Mouse (Mus musculus): Measurements from ENCODE around the gene Cadm4. TPM values are rescaled to one million over a fixed set of nuclear protein-coding genes. Genes with fewer than 3 reads are reported as not detected.
A peak's percentile ranks its signal among the peaks of the same experiment; 100 is the strongest.

Cadm4 gene
- 10 to 100 TPM; 14.0 to 14.7 TPM for total RNA-seq (2021)
- 17.0 and 20.4 TPM in 2 replicates for polyA plus RNA-seq (2012; rRNA removed)
- long read RNA-seq, partial matches to known transcripts: 0 of 1 reads
- long read RNA-seq, other reads (novel, unspliced or antisense): 0 of 1 reads

- peak within 1 kb of the TSS; percentile 71 for H3K9ac ChIP-seq (ENCODE audit: low read depth, low read length)
- H3K36me3 ChIP-seq (ENCODE audit: control insufficient read depth, insufficient read depth, low read length): no peaks in the 10 kb centered on the region
- 2% methylated on average over 83 of the region's 83 CpGs for WGBS
- H3K4me1 ChIP-seq (ENCODE audit: control insufficient read depth, insufficient read depth, low read length): no peaks in the 10 kb centered on the region
- intact Hi-C loops (cut with DNase I): loop anchor here (2.0 kb wide), 1 partner anchor 25 kb away; the partner anchor contains the start of gene Zfp428
- peak within 1 kb of the TSS; percentile 59 for H3K4me3 ChIP-seq
- TF ChIP-seq EP300 (IDR thresholded peaks at IDR 0.05; ENCODE audit: insufficient read depth, low read depth, low read length) (no peak), POLR2A (IDR thresholded peaks at IDR 0.05; ENCODE audit: insufficient read depth, low read depth, low read length) (peak; percentile 52; the same call in 1 of the 2 replicates), CTCF (IDR thresholded peaks at IDR 0.05) (no peak)
- no peaks in the 10 kb centered on the region for H3K27me3 ChIP-seq (ENCODE audit: control insufficient read depth, insufficient read depth, low read length)
- H3K79me2 ChIP-seq (replicated peaks; ENCODE audit: control insufficient read depth, insufficient read depth, low read length): no peaks in the 10 kb centered on the region
- H3K27ac ChIP-seq: no peak within 1 kb of the TSS; the same call in 1 of the 2 replicates
- peak; percentile 87 to 93 for DNase-seq
Observed at GRCm38 (mm10) chr7:24481474-24482207, at the start of gene Cadm4. Gene Cadm4, plus strand, starts transcription at chr7:24482023.

- 79% methylated on average over 5 of the region's 5 CpGs for WGBS
- Histone ChIP-seq H3K27ac (no peak overlapping the region), H3K27me3 (ENCODE audit: control insufficient read depth, insufficient read depth, low read length) (peaks cover 2% of the 10 kb centered on the region; the same call in 1 of the 2 replicates), H3K9ac (ENCODE audit: low read depth, low read length) (no peak overlapping the region), H3K79me2 (replicated peaks; ENCODE audit: control insufficient read depth, insufficient read depth, low read length) (no peaks in the 10 kb centered on the region), H3K4me1 (ENCODE audit: control insufficient read depth, insufficient read depth, low read length) (no peaks in the 10 kb centered on the region), H3K36me3 (ENCODE audit: control insufficient read depth, insufficient read depth, low read length) (no peaks in the 10 kb centered on the region), H3K4me3 (no peak overlapping the region)
- no peak for DNase-seq
- TF ChIP-seq EP300 (IDR thresholded peaks at IDR 0.05; ENCODE audit: insufficient read depth, low read depth, low read length) (no peak), CTCF (IDR thresholded peaks at IDR 0.05) (no peak), POLR2A (IDR thresholded peaks at IDR 0.05; ENCODE audit: insufficient read depth, low read depth, low read length) (no peak)
- intact Hi-C loops (cut with DNase I): no loop called here
Observed at GRCm38 (mm10) chr7:24435305-24435704, 46.5 kb upstream of the Cadm4 start.

DNA sequence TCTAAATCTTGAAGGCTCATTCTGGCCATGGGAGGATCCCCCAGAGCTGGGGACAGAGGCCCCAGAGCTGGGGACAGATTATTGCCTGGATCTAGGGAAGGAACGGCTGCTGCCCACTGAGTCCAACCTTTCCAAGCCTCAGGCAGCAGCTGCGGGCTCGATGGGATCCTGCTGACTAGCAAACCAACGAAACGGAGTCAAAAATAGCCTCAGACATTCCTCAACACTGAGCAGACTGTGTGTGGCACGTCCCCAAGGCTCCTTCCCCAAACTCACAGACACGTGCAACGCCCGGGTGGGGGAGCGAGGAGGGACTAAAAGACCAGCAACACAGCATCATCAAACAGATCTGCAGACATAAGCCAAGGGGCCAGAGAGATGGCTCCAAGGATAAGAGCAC, 43.8 kb upstream of the Cadm4 start:
- Histone ChIP-seq H3K27me3 (ENCODE audit: control insufficient read depth, insufficient read depth, low read length) (no peaks in the 10 kb centered on the region), H3K79me2 (replicated peaks; ENCODE audit: control insufficient read depth, insufficient read depth, low read length) (no peaks in the 10 kb centered on the region), H3K36me3 (ENCODE audit: control insufficient read depth, insufficient read depth, low read length) (no peaks in the 10 kb centered on the region), H3K9ac (ENCODE audit: low read depth, low read length) (no peak overlapping the region), H3K27ac (no peak overlapping the region), H3K4me3 (no peak overlapping the region), H3K4me1 (ENCODE audit: control insufficient read depth, insufficient read depth, low read length) (no peaks in the 10 kb centered on the region)
- intact Hi-C loops (cut with DNase I): no loop called here
- WGBS: 37% methylated on average over 10 of the region's 10 CpGs
- TF ChIP-seq CTCF (IDR thresholded peaks at IDR 0.05) (no peak), EP300 (IDR thresholded peaks at IDR 0.05; ENCODE audit: insufficient read depth, low read depth, low read length) (no peak), POLR2A (IDR thresholded peaks at IDR 0.05; ENCODE audit: insufficient read depth, low read depth, low read length) (no peak)
- peak in 1 of 2 experiments; percentile 30 for DNase-seq

GRCm38 (mm10) chr7:24439191-24439590, 42.6 kb upstream of the Cadm4 start:
- Histone ChIP-seq H3K36me3 (ENCODE audit: control insufficient read depth, insufficient read depth, low read length) (no peaks in the 10 kb centered on the region), H3K79me2 (replicated peaks; ENCODE audit: control insufficient read depth, insufficient read depth, low read length) (no peaks in the 10 kb centered on the region), H3K9ac (ENCODE audit: low read depth, low read length) (no peak overlapping the region), H3K4me1 (ENCODE audit: control insufficient read depth, insufficient read depth, low read length) (no peaks in the 10 kb centered on the region), H3K27ac (no peak overlapping the region), H3K4me3 (no peak overlapping the region), H3K27me3 (ENCODE audit: control insufficient read depth, insufficient read depth, low read length) (no peaks in the 10 kb centered on the region)
- intact Hi-C loops (cut with DNase I): no loop called here
- no peak for DNase-seq
- 79% methylated on average over 6 of the region's 6 CpGs for WGBS
- TF ChIP-seq EP300 (IDR thresholded peaks at IDR 0.05; ENCODE audit: insufficient read depth, low read depth, low read length) (no peak), CTCF (IDR thresholded peaks at IDR 0.05) (no peak), POLR2A (IDR thresholded peaks at IDR 0.05; ENCODE audit: insufficient read depth, low read depth, low read length) (no peak)

- H3K27ac ChIP-seq: no peak overlapping the region
- H3K9ac ChIP-seq (ENCODE audit: low read depth, low read length): no peak overlapping the region
- H3K36me3 ChIP-seq (ENCODE audit: control insufficient read depth, insufficient read depth, low read length): no peaks in the 10 kb centered on the region
- H3K4me1 ChIP-seq (ENCODE audit: control insufficient read depth, insufficient read depth, low read length): no peaks in the 10 kb centered on the region
- WGBS: 48% methylated on average over 7 of the region's 7 CpGs
- H3K79me2 ChIP-seq (replicated peaks; ENCODE audit: control insufficient read depth, insufficient read depth, low read length): no peaks in the 10 kb centered on the region
- no peak overlapping the region for H3K4me3 ChIP-seq
- TF ChIP-seq POLR2A (IDR thresholded peaks at IDR 0.05; ENCODE audit: insufficient read depth, low read depth, low read length) (no peak), CTCF (IDR thresholded peaks at IDR 0.05) (no peak), EP300 (IDR thresholded peaks at IDR 0.05; ENCODE audit: insufficient read depth, low read depth, low read length) (no peak)
- no peaks in the 10 kb centered on the region for H3K27me3 ChIP-seq (ENCODE audit: control insufficient read depth, insufficient read depth, low read length)
- DNase-seq: no peak
- intact Hi-C loops (cut with DNase I): no loop called here
Observed at GRCm38 (mm10) chr7:24439891-24440290, 41.9 kb upstream of the Cadm4 start.

DNA sequence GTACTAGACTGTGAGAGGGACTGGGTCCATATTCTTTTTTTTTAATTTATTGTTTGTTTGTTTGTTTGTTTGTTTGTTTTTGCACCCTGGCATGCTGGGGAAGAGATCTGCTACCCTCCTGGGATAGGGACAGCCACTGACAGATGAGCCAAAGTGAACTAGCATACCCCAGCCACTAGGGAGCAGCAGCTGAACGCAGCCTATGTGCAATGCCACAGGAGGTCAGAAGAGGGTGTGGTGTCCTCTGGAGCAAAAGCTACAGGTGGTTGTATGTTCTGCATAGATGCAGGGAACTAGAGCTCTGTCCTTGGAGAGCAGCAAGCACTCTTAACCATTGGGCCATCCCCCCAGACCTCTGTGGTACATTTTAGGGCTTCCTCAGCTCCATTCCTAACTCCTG, 40.0 kb upstream of the Cadm4 start:
- TF ChIP-seq EP300 (IDR thresholded peaks at IDR 0.05; ENCODE audit: insufficient read depth, low read depth, low read length) (peak; percentile 90), POLR2A (IDR thresholded peaks at IDR 0.05; ENCODE audit: insufficient read depth, low read depth, low read length) (no peak), CTCF (IDR thresholded peaks at IDR 0.05) (peak; percentile 94)
- DNase-seq: peak; percentile 76 to 78

More for the DNA sequence above, 40.0 kb upstream of the Cadm4 start:
- Histone ChIP-seq H3K9ac (ENCODE audit: low read depth, low read length) (no peak overlapping the region), H3K36me3 (ENCODE audit: control insufficient read depth, insufficient read depth, low read length) (no peaks in the 10 kb centered on the region), H3K4me1 (ENCODE audit: control insufficient read depth, insufficient read depth, low read length) (no peaks in the 10 kb centered on the region), H3K27me3 (ENCODE audit: control insufficient read depth, insufficient read depth, low read length) (no peaks in the 10 kb centered on the region), H3K79me2 (replicated peaks; ENCODE audit: control insufficient read depth, insufficient read depth, low read length) (no peaks in the 10 kb centered on the region), H3K27ac (no peak overlapping the region), H3K4me3 (no peak overlapping the region)
- intact Hi-C loops (cut with DNase I): loop anchor here (1.0 kb wide), 1 partner anchor 33 kb away; no protein-coding TSS in a partner anchor
- WGBS: 21% methylated on average over 1 of the region's 1 CpGs

Measured in heart, adult 2 months (tissue).